In genomic region chr15:36872566-36872965, GRCm38 (mm10) we compare ENCODE assay signal across 1 mouse cellular context.
A peak's percentile ranks its signal among the peaks of the same experiment; 100 is the strongest.
TF ChIP-seq lines count a peak whose summit lies in the region.

No protein-coding gene starts in this region.

TF ChIP-seq in MEL, 35 proteins besides CTCF, POLR2A, EP300 and RAD21 (continued from another document):
- no peak for TF ChIP-seq UBTF (IDR thresholded peaks at IDR 0.05; ENCODE audit: borderline replicate concordance, insufficient read depth, low read depth, low read length)
- TF ChIP-seq ETS1 (IDR thresholded peaks at IDR 0.05; ENCODE audit: low read depth, low read length), result peak; percentile 87
- TF ChIP-seq ZKSCAN1 (IDR thresholded peaks at IDR 0.05; ENCODE audit: low read depth, low read length), result no peak
- TF ChIP-seq RCOR1 (IDR thresholded peaks at IDR 0.05; ENCODE audit: low read depth, low read length), result peak; percentile 89
- TF ChIP-seq ZNF384 (IDR thresholded peaks at IDR 0.05; ENCODE audit: low read depth, low read length), result no peak; the same call in 1 of the 2 replicates
- 0 out of 2 replicates have a peak, but pooled peaks have one; percentile 7 for TF ChIP-seq TAL1 (IDR thresholded peaks at IDR 0.05; ENCODE audit: low read length)
- TF ChIP-seq GATA1 (IDR thresholded peaks at IDR 0.05; ENCODE audit: low read depth, low read length), result peak; percentile 98
- TF ChIP-seq MYC (IDR thresholded peaks at IDR 0.05; ENCODE audit: low read depth, low read length), result peak; percentile 80
- TF ChIP-seq KAT2A (conservative IDR thresholded peaks at IDR 0.05; ENCODE audit: low read depth, low read length), result no peak; the same call in 1 of the 2 replicates
- no peak for TF ChIP-seq MEF2A (IDR thresholded peaks at IDR 0.05; ENCODE audit: extremely low read depth, insufficient replicate concordance, low read depth, low read length, poor library complexity, severe bottlenecking)
- no peak for TF ChIP-seq NRF1 (IDR thresholded peaks at IDR 0.05; ENCODE audit: insufficient read depth, low read depth, low read length, poor library complexity, severe bottlenecking)
TF ChIP-seq in MEL: peak in this region for 12.
